Mouse (Mus musculus) liver, postnatal 0 days (tissue): ENCODE results near the gene Nwd1.

Source experiments
- CTCF ChIP-seq: sonication (generic); IDR thresholded peaks from 2 replicates; pipeline ENCODE4 v1.5.1; 2016; ENCODE audit warnings: antibody characterized with exemption, low read depth
- EP300 ChIP-seq: IDR thresholded peaks from 2 replicates; pipeline ENCODE4 v1.6.1; 2016; ENCODE audit warnings: antibody characterized with exemption, low read depth, mild to moderate bottlenecking

GRCm38 (mm10) chr8:72723651-72724001 is 77.1 kb downstream of the Nwd1 start:
- no peak for TF ChIP-seq CTCF
- no peak for TF ChIP-seq EP300
